Mouse (Mus musculus) layer of hippocampus, postnatal 36 days (tissue): ENCODE measurements around the gene Ift46. TPM values are rescaled to one million over a fixed set of nuclear protein-coding genes. Genes with fewer than 3 reads are reported as not detected.
A peak's percentile ranks its signal among the peaks of the same experiment; 100 is the strongest.

ENCODE experiments used
- DNase-seq, 2 experiments: peaks; one replicate each; pipeline ENCODE4 v3.0.0; 2022
- total RNA-seq, 2 experiments: library from RNA; stranded (reverse); gene quantifications; 2 replicates each; pipeline ENCODE4 v1.2.3; 2021

Gene Ift46
- 10 to 100 TPM; 68.1 to 69.1 TPM for total RNA-seq

DNA sequence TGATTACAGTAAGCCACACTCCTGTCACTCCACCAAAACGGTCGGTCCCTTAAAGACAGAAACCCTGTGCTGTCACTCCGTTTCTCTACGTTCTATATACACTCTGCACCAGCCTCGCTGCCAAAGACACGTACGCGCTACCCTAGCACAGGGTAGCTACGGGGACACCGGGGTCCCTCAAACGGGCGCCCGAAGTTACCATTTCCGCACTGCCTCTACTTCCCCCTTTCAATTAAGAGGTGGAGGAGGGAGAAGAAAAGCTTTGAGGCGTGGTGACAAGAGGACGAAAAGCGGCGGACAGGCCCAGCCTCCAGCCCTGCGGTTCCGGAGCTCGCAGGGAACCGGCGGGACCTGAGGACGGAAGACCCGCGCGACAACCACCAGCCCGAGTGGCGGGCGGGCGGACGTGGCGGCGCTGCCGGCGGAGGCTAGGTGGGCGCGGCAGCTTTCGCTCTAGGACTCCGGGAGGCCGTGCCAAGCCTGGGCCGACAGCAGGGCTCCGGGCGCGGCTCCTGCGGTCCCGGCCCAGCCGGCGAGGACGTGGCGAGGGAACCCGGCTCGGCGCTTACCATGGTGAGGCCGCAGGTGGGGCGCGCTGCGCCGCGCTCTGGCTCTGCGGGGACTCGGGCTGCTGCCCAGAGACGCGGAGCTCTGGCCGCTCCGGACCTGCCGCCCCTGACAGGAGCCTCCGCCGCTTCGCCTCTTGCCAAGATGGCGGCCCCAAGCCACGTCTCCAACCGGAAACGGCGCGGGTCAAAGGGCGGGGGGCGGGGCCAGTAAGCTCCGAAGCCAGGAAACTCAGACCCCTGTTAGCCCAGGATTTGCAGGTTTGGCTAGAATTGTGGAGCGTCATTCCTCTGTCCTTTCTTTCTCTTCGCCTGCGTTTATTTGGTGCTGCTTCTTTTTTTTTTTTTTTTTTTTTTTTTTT, at the start of gene Ift46, which contains the start of gene Arcn1:
Gene Ift46 (plus strand): TSS at position 808 of the 928 bp plus-strand sequence.
Gene Arcn1 (minus strand): TSS at position 745 of the 928 bp plus-strand sequence.
- DNase-seq, result peak; percentile 81 to 84

DNA sequence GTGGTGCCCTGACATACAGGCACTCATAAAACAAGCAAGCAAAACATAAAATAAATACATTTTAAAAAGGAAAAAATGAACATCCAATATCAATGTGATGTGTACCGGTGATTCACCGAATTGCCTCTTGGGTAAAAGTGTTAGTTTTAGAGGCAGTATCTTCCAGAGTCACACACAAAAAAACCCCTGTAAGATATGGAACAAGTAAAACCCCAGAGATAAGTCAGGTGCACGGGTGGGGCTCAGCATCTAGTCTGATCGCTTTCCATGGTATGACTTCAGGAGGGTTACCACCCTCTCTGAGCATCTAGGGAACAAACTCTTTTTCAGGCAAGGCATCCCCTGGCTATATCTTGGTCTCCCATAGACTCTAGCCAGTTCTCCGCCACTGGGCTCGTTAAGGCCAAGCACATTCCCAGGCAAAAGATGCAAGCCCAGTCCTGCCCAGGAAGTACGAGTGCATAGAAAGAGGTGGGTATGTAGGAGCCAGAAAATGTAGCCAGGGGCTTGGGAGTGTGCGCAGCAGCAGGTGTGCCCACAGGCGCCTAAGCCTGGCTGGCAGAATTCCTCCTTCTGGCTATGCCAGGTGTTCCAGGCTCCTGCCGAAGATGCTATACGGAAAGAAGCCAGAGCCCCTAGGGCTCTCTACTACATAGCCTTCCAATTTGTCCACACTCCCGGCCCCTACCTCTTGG, 48.6 kb upstream of the Ift46 start:
- no peak for DNase-seq

DNA sequence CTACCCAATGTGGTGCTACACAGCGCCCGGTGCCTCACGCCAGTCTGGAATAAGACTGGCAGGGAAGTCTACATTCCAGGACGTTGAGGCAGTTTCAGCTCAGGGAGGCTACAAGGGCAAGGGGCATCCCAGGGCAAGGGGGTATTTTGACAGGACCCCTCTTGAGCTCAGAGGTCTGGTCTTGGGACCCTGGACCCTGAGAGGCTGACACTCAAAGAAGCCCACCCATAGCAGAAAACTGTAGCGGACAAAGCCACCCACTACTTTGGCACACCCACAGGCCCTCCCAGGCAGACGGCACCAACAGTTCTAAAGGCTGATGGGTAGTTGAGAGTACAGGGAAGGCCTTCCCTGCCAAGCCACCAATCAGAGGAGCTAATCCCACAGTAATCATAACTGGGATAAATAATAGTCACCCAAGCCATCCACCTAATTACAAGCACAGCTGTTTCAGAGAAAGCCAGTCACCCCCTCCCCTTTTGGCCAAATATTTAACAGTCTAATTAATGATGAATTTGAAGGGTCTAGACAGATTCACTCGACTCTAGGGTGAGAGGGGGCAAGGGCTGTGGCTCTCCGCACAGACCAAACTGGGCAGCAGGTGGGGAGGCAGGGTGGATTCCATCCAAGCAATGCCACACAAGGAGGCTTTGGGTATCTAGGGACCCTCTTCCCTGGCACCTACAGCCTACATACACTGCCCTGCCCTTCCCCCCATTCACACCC, 47.9 kb upstream of the Ift46 start:
- no peak for DNase-seq

DNA sequence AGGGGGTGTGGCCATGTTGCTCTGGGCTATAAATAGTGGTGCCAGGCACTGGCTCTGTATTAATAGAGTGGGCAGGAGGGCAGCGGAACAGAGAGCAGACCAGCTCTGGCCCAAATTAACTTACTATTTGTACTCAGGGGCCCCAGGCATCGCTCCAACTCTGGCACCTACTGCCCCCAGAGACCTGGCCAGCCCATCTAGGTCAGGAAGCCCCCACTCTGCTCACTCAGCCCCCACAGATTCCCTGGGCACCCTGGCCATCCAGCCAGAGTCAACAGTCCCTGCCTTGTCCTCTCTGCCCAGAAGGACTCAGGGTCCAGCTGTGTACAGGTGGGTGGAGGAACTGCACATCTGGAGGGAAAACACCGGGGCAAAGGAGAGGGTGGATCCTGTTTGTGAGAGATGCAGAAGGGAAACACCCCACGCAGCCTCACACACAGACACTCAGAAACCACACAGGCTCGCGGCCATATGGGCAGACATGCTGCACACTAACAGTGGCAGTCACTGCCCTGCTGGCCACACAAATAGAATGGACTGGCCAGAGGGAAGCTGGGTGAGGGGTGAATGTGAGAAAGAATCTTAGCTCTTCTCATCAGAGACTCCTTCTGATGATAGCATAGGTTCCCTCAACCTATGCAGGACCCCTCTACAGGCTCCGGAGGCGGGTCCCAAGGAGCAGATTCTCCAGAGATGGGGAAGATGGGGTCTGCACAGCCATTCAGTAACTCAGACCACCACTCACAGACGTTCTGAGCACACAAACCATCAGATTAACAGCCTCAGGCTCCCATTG, 47.2 kb upstream of the Ift46 start:
- no peak for DNase-seq

DNA sequence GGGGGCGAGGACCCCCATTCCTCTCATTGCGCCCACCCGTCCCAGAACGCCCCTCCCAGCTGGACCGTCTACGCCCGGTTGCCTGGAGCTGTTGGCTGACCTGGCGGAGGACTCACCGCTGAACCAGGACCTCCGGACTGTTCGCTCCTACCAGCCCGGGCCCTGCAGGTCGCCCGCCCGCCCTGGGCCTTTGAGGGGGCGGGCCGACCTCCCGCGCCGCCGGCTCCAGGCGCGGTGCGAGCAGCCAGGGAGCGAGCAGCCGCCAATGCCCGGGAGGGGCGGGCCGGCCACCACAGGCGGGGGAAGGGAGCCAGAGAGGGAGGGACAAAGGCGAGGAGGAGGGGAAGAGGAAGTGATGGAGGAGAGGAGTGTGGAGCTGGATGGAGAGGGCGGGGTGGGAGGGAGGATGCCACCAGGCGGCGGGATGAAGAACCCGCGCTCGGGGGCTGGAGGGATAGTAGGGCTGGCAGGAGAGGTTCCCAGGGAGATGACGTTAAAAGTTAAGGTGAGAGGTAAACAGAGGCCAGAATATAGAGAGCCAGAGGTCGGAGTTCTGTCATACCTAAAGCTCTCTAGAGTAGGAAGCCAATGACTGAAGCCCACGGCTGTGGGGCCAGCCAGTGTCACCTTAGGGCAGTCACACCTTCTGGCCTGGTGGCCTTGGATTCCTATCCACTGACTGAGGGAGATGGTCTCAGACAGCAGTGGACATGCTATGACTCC, 46.4 kb upstream of the Ift46 start:
- DNase-seq, result peak; percentile 86 to 87

DNA sequence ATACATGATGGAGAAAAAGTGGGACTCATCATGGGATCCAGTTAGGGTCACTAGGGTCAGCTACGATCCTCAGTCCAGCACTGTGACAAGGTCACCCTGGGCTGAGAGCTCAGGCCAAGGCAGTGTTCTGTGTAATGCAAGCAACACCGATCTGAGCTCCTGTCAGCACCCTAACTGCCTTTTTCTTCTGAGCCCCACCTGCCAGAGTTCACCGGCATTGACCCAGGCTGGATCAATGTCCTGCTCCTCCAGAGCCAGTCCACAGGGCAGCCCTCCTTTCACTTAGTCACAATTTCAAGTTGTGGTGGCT, 45.9 kb upstream of the Ift46 start:
- no peak for DNase-seq

DNA sequence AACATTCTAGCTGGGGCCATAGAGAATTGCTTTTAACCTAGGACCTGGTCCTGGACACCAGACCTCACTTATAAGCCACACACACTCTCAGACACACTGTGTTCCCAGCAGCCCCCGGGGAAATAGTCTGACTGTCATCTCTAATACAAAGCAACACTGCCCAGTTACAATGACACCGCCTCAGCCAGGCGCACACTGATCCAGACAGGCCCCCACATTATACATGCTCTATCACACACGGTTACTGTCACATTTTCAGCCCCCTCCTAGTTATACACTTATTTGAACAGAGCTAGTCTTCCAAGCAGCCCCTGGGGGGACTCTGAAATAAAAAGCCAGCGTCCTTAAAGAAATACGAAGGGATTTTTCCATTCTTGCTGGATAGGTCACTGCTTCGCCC, 45.1 kb upstream of the Ift46 start:
- DNase-seq, result no peak

DNA sequence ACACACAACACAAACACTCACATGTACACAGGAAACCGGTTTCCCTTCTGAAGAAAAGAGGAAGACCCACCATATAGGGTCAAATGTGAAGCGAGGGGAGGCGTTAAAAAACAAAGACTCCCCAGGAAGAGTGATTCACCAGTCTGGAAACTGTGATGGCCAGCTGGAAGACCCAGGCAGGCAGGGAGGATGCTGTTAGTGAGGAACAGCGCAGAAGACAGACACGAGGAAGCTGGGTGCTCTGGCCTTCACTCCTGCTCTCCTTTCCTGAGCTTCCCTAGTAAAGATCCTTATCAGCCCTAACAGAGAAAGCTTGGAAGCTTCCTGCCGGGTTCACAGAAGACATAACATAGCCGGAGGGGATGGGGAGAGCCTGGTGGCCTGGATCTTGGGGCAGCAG, 44.7 kb upstream of the Ift46 start:
- DNase-seq, result no peak

DNA sequence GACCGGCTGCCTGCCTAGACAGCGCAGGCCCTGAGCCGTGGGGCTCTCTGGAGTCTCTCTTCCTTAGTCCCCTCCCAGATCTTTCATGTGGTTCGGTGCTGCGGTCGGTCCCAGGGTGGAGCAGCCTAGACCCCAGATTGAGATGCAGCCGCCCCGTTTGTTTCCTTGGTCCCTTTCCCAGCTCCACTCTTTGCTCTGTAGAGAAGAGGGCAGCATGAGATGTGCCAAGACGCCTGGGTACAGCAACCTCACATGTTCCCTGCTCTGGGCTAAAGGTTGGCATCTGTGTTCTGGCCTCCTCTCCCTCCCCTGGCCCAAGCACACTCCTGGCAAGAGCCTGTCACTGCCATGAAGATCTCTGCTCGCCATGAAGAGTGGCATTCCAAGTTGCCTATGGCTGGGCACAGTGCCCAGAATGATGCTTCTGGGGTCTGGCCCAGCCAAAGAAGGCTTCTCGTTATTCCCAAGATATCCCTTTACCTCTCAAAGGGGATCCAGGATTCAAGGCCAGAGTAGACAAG, 44.1 kb upstream of the Ift46 start:
- DNase-seq, result no peak

DNA sequence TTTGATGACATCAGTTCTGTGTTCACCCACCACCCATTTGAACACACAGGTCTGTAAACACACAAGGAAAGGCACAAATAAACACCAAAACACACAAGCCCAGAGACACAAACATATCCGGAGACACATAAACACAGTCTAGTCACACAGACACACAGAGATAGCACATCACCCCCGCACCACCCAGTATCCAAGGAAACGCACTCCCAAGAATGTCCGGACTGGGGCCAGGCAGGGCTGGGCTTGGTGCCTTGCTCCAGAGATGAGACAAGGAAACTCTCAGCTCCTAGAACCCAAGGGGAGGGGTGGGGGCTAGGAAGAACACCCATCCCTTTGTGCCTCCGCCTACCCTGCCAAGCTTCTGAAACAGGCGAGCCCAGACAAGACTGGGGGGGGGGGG, 43.5 kb upstream of the Ift46 start:
- no peak for DNase-seq

DNA sequence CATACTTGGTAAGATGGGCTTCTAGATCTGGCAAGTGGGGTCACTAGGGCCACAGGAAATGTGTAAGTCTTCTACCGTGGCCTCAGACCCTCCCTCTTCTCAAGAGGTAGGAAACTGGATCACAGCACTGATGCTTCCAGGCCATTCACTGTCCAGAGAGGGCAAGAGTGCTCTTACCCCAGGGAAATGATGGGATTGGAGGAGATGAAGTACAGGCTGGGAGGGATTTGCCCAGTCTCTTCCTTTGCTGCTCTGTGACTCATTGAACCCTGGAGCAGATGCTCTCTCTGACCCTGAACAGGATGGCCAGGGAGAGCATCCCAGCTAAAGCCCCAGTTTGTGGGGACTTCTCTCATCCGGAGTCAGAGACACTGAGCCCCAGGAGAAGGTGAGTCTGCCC, 43.0 kb upstream of the Ift46 start:
- DNase-seq, result no peak

DNA sequence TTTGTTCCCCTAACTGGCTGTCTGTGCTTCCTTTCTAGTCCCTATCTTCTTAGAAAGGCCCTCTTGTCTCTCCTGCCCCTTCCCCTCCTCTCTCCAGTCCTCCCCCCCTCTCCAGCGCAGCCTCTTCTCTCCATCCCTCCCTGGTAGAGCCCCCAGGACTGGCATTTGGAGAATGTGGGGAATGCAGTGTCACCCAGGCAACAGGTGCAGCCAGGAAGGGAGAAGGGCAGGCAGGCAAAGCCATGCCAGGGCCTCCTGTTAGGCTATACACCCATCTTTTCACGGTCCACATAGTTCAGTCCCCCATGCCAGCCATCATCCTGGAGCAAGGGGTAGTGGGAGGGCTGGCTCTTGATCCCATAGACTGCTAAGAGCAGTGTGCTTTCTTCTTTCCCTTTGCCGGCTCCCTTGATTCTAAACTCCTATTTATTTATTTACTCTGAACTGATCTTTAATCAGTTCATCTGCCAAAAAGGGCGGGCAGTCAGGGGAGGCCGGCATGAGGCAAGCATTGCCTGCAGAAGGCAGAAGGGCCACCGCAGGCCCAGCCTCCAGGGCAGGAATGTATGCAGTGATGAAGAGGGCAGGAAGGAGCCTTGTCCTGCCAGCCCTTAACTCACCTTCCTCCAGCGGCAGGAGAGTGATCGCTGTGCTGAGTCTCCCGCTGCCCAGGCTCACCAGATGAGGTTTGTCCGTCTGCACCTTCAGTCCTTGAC, 41.1 kb upstream of the Ift46 start:
- no peak for DNase-seq

DNA sequence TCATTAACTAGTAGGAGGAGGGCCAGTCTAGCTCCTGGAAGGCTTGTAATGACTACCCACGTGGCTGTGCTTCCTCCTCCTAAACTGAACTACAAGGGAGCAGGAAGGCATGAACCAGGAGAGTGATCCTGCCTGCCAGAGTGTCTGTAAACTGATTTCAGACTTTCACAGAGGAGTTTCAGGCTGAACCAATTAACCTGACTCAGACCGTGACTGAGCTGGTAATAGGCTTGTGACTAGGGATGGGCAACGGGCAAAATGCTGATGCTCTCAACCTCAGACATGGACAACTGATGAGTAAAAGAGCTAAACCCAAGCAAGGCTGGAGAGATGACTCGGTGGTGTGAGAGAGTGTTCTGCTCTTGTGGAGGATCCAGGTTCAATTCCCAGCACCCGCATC, 40.3 kb upstream of the Ift46 start:
- DNase-seq, result no peak

DNA sequence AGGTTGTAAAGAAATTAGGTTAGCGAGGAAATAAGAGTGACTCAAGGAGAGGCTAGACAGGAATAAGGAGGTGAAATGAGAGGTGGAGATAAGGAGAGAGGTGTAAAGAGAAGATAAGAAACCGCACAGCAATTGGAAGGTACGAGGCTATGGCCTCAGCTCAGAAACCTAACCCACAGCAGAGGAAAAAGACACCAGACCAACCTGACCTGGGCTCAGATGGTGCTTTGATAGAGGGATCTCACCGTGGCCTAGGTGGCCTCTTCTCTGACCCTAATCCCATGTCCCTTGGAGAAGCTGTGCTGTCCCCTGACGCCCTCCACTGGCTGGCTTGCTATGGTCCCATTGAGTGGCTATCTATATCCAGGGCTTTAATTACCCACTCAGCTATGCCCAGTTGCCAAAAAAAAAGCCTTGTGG, 35.6 kb upstream of the Ift46 start:
- no peak for DNase-seq

DNA sequence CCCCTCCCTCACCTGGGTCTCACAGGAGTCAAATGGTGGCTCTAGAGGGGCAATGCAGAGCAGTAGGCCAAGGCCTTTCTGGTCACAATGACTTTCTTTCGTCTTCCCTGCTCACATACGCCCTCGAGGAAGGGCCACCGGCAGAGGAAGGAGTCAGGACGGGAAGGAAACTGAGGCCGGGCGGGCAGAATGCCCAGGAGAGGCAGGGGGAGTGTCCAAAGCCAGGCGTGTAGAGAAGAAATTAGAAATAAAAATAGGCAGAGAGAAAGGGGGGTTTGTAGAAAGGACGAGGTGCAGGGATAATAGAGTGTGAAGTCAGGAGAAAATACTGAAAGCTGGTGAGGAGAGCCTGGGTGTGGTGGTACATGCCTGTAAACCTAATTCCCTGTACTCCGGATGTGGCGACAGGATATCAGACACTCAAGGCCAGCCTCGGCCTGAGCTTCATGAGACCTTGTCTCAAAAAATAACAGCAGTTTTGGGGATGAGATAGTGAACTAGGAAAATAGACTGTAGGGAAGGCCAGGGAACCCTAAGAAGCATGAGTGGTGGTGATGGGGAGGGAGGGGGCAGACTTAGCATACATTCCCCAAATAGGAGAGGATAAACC, 34.7 kb upstream of the Ift46 start:
- DNase-seq, result no peak

DNA sequence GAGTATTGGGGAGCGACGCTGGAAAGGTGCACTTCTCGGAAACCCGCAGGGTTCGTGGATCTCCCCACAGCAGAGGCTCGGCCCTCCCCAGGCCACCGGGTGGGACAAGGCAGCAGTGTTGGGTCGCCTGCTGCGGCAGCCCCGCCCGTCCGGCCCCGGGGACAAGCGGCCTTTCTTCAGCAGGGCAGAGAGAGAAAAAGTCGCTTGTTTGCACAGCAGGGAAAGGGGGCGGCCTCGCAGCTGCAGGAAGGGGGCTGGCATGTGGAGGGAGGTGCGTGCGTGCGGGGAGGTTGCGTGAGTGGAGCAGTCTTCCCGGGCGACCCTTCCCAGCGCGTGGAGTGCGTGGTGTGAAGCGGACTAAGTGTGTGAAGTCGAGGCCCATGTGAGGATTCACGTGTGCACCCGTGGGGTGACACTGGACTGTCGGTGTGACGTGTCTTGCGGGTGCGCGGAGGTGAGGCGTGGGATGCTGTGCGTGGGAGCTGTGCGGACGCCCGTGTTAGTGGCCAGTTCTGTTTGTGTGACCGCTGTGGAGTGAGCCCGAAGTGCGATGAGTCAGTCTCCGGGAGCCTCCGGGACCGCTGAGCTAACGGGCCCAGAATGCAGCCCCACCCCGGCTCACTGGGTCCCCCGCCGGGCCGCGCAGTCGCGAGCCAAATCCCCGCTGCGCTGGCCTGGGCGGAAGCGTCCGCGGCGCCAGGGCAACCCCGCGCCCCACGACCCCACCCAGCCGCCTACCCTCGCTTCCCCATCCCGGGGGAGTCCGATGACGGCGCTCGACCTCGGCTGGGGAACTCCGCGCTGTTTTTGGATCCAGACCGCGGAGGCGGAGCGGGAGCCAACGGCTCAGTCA, 33.8 kb upstream of the Ift46 start:
- DNase-seq, result peak; percentile 66 to 72

DNA sequence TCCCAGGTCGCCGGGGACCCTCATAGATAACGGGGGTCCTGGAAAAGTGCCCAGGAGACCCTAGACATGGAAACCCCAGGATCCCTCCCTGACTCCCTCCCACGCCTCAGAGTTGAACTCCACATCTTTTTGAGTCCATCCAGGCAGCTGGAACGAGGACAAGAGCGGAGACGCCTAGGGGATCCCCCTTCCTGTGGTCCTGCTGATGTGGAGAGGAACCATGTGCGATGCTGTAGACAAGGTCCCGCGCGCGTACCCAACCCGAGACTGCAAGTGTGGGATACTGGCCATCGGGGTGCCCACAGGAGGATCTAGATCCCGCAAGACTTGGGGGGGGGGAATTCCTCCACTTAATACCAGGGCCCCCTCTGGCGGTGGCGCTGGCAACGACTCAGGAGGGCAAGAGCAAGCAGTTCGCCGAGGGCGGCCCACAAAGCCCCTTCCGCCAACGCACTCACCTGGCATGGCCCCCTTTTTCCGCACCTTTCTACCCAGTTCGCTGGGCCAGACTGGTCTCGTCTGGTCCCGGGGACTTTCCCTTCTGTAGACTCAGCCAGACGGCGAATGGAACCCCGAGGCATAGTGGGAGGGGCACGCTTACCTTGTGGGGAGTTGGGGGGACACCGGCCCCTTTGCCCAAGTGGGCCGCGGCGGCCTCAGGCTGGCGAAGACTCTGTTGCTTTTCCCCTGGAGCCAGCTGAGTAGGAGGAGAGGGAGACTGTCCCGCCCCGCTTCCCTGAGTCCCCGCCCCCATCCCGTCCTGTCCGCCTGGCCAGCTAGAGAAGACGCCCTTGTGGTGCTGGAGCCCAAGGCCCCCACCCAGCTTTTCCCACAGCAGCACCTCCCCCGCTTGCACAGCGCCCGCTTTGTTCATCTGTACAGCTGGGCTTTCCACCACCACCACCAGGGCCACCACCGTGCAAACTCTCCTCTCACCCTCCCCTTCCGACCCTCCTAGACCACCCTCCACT, 32.9 kb upstream of the Ift46 start, which contains the start of gene Phldb1:
Gene Phldb1 (minus strand): TSS at position 675 of the 971 bp plus-strand sequence.
- peak in 1 of 2 experiments; percentile 63 for DNase-seq

DNA sequence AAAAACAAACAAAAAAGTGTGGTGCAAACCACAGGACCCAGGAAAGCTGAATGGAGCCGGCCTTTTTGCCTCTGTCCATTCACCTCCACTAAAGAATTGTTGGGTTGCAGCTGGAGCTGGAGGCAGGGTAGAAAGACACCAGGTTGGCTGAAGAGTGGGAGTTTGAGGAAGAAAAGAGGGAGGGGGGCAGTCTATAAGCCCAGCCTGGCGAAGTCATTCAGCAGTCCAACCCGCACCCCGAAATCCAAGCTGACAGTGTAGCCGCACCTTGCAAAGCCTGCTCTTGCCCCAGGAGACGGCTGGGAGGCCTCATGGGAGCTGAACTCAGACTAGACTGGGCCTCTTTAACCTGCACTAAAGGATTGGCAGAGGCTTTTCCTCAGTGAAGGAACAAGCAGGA, 31.8 kb upstream of the Ift46 start:
- DNase-seq, result no peak
